Mouse (Mus musculus): ENCODE measurements around the gene Cd276. TPM values are rescaled to one million over a fixed set of nuclear protein-coding genes. Genes with fewer than 3 reads are reported as not detected.
"Not testable (repeated sequence)": the region's sequence is repeated elsewhere in the genome, so short reads cannot be mapped to it uniquely, and the experiment has no call there.

Cd276 gene
- 10 to 100 TPM; 16.2 to 20.9 TPM for total RNA-seq (2021)
- long read RNA-seq, experiment 1, partial matches to known transcripts, result 0 of 7 reads
- long read RNA-seq, experiment 1, other reads (novel, unspliced or antisense), result 4 of 7 reads
- long read RNA-seq, experiment 2, partial matches to known transcripts, result 0 of 12 reads
- long read RNA-seq, experiment 2, other reads (novel, unspliced or antisense), result 8 of 12 reads

DNA sequence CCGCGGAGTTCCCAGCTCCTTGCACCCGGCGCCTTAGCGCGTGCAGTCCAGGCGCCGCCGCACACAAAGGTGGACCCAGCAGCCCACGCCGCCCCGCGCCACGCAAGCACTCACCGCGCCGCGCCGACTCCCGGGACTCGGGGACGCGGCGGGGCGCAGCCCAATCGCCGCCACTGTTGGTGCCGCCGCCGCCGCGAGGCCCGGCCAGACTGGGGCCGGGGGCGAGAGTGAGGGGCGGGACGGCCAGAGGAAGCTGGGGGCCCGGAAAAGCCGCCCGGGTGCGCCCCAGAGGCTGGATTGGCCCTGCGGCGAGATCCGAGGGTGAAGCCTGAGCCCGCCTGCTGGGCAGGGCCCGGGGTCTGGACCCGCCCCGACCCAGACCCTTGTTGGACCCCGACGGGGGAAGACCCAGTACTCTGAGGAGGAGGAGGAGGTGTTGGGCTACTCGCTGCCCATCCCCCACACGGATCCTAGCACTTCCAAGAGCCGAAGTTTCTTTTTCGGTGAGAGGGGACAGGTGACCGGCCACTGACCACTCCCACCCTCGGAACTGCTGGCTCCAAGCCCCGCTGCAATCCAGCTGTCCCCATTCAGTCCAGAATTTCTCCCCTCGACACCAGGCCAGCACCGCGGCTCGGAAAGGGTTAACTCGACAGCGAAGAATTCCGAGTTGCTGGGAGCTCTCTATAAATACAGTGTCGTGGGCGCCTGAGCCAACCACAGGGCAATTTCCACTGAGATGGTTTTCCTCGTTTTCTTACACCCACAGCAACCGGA, at the start of gene Cd276:
TSS of gene Cd276 (minus strand) at position 530 of the 777 bp plus-strand sequence.
- DNase-seq, result peak; percentile 74

GRCm38 (mm10) chr9:58595313-58595712, 40.1 kb upstream of the Cd276 start:
- DNase-seq, result no peak

DNA sequence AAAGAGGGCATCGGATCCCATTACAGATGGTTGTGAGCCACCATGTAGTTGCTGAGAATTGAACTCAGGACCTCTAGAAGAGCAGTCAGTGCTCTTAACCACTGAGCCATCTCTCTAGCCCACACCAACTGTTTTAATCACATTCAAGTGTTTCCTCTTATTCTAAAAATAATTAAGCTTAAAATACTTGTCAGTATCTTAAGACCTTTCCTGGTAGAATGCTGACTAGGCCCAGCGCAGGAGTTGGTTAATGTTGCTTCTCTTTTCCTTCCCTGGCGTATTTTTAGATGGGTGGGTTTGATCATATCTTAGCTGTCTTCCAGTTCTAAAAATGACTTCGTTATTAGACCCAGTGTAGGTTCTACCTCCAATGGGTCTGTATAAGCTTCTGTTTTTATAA, 33.4 kb upstream of the Cd276 start:
- no peak for DNase-seq

GRCm38 (mm10) chr9:58584323-58584722, 29.1 kb upstream of the Cd276 start:
- DNase-seq, result no peak

DNA sequence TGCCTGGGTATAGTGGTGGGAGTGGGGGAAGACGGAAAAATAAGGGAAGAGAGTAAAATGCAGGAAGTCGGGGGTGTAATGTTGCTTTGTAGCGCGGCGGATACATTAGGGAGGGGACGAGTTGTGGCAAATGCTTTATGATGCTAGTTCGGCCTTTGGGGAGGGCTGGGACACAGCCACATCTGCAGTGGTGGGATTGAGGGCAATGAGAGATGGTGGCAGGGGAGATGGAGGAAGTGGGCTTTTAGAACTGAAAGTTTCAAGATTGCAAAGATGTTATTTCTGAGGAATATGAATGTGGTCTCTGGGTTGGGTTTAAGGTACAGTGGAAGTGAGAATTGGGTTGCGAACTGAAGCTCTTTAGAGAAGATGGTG, 28.0 kb upstream of the Cd276 start:
- peak; percentile 25 for DNase-seq

DNA sequence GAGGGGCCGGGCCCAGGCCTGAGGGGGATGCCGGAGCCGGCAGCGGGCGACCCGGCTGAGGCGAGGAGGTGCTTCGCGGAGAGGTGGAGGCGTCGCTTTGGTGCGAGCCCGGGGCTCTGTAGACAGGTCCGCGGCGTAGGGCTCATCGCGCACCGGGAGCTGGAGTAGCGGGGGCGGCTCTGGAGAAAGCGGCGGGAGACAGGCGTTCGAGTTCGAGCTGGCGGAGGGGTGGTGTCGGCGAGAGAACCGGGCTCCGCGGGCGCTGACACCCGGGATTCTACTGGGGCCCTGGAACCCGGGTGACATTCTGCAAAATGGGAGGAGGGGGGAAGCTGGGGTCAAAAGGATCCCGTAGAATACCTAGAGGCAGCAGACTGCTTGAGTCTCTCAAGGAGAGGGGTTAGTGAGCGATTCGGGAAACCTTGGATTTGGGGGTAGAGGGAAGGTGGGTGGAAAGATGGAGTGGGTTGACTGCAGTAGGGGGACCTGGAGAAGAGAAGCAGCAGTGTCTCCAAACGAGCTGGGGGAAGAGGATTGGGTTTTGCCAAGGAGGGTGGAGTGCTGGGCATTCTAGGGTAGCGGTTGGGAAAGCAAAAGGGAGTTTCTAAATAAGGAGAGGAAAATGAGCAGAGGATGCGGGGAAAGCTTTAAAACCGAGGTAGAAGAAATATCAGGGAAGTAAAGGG, 27.5 kb upstream of the Cd276 start:
- DNase-seq, result peak; percentile 64

- DNase-seq, result peak; percentile 98
These were observed 26.8 kb upstream of the Cd276 start, which contains the start of gene Nptn for GRCm38 (mm10) chr9:58581958-58582540. Nptn (plus strand) TSS chr9:58582240.

DNA sequence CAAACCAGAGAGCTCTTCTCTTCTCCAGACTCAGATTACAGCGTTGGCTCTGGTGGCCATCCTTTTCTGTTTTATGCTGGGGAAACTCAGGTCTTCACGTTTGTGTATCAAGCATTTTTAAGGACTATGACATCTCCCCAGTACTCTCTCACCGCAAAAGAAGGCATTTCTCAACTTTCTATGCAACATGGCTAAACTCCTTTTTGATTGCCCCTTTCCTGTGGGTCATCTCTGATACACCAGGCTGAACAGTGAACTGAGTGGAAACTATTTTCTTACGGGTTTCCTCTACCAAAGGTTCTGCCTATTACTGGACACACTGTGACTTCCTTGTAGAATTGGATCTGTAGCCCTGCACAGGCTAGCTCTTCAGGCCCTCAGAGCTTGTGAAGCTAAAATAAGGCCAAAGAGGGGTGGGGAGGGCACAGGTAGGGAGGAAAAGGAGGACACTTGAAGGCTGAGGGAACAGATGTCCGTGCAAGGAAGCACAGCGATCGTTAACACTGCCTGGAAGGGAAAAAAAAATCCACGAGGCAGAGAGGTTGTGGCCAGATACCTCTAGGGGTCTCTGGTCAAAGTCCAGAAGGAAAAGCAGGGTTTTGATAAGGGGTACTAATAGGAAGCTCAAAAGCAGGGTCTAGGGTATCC, 26.2 kb upstream of the Cd276 start:
- DNase-seq, result no peak

DNA sequence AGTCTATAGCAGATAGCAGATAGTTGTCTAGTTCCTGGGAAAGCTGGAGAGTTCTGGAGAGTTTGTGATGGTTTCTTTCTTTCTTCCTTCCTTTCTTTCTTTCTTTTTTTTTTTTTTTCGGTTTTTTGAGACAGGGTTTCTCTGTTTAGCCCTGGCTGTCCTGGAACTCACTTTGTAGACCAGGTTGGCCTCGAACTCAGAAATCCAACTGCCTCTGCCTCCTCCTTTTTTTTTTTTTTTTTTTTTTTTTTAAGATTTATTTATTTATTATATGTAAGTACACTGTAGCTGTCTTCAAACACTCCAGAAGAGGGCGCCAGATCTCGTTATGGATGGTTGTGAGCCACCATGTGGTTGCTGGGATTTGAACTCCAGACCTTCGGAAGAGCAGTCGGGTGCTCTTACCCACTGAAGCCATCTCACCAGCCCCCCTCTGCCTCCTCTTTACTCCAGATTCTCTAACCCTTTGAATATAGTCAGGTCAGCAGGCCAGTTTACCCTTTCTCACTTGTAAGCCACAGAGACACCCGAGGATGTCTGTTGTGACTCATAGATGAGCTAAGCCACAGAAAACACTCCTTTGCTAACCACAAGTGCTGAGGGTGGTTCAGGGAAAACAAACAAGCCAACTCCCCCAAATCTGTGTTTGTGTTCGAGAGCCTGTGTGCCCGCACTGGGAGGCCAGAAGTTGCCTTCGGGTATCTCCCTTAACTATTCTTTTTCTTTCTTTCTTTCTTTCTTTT, 25.4 kb upstream of the Cd276 start:
- DNase-seq, result not testable (repeated sequence)

- peak; percentile 93 for DNase-seq
These were observed 23.4 kb upstream of the Cd276 start for GRCm38 (mm10) chr9:58578669-58579068.

DNA sequence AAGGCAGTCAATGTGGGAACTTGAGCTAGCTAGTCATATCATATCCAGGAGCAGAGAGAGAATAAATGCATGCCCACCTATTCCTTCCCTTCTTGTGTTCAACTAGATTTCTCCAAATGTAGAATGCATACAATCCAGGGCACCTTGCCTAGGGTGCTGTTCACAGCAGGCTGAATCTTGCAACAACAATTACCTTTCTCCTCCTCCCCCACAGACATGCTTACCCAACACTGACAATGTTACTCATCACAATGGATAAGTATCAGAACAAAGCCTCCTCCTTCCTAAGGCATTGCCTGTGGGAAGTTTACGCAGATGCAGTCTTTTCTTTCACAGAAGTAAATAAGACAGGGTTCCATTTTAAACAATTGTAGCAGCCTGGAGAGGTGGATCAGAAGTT, 15.8 kb upstream of the Cd276 start:
- DNase-seq, result no peak

- no peak for DNase-seq
These were observed 12.4 kb upstream of the Cd276 start for GRCm38 (mm10) chr9:58567682-58568081.

DNA sequence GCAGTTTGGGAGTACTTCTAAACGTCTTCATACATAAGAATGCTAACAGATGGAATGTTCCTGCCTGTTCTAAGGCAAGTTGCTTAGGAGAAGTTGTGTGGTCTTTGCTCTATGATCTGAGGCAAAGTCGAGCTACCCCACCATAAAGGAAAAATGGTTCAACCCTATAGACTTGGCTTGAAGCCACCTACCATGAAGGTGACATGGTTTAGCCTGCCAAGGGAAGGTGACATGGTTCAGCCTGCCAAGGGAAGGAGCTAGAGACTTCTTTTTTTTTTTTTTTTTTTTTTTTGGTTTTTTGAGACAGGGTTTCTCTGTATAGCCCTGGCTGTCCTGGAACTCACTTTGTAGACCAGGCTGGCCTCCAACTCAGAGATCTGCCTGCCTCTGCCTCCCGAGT, 10.7 kb upstream of the Cd276 start:
- not testable (repeated sequence) for DNase-seq

DNA sequence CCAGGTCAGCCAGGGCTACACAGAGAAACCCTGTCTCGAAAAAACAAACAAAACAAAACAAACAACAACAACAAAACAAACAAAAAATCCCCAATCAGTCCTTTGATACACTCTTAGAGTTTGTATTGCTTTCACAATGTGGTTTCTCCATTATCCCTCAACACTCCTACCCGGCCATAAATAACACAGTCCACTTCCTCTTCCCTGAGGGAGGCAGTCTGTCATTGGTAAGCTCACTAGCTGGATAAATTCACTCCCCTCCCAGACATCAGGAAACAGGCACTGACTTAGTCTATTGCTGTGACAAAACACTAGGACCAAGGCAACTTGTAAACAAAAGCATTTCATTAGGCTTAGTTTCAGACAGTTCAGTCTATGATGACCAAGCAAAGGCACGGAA, 5.0 kb upstream of the Cd276 start:
- DNase-seq, result no peak

DNA sequence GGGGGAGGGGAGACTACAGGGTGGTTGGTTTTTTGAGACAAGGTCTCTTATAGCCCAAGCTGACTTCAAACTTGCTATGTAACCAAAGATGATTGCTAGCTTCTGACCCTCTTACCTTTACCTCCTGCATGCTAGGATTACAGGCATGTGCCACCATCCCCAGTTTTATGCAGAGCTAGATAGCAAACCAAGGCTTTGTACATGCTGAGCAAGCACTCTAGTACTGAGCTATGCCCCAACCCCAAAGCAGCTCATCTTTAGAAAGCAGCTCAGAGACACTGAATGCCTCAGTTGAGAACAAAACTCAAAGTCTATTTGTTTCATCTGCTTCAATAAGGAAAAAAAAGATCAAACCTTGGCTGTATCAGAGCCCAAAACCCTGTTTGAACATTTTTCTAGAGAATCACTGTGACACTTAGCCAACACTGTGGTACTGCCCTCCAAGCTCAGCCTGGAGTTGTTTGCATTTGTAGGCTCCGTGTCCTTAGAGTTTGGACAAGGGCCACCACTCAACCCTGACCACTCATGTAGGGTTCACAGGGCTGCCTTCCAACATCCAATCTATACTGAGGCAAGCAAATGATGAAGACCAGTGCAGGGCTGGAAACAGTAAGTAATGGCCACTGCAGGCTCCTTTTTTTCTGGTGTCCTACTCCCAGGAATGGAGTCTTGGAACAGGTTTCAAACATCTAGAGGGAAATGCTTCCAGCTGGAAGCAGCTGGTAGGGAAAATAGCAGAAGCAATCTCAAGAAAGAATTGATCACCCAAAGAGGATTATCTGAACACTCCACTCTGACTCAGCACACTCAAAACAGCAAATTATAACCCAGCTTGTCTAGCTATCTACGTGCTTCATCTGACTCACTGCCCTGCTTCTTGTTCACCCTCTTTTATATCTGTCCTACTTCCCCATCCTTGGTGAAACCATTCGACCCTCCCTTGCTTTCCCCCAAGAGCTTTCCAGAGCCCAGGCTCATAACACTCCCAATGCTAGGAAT, 2.5 kb upstream of the Cd276 start:
- no peak for DNase-seq

DNA sequence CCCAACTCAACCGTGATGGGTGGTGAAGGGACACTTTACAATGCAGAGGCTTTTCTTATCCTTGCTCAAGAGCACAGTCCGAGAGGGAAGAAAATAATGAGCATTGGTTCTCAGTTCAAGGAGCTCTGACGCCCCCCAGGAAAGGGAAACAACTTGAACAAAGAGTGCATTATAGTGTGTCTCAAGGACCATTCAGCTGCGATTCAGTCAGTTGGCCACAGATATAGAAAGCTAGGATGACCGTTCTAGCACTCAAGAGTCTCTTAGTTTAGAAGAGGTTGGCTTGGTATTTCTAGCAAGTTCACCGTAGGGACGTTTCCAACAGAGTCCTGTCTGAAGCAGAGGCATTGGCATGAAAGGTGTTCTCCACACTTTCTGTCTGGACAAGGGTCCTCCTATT, 1.4 kb upstream of the Cd276 start:
- DNase-seq, result no peak

DNA sequence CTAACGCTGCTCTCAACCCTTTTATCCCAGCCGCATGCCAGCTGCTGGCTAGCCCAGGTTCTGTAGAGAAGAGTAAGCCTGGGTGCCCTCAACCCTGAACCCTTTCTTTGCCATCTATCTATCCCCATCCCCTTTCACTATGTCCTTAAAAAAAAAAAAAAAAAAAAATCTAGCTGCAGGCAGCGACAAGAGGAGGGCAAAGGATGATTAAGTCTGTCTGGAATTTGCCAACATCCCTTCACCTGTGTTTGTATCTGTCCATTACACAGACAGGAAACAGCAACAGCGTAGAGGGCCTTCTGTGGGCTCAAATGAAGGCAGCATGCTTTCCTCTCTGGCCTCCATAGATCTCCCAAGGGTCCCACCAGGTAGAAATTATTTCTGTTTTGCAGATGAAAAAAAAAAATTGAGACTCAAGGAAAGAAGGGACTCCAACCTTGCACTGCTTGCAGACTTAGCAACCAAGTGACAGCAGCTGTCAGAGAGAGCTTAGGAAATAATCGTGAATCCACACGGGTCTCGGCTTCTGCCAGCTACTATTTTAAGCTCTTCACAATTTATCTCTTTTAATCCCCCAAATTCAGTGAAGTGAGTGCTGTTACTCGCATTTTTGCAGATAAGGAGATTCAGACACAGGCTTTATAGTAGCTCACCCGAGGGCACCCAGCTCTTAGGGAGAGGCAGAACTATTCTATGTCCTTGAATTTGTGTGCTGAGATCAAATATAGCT, 613 bp upstream of the Cd276 start:
- no peak for DNase-seq

GRCm38 (mm10) chr9:58554056-58554907, 955 bp downstream of the Cd276 start:
- peak; percentile 34 for DNase-seq

- DNase-seq, result no peak
These were observed 3.2 kb downstream of the Cd276 start for GRCm38 (mm10) chr9:58552083-58552482.

Data from adrenal gland, postnatal 10 days (tissue).